Mouse (Mus musculus): Measurements from ENCODE around the gene Pgm3.

DNA sequence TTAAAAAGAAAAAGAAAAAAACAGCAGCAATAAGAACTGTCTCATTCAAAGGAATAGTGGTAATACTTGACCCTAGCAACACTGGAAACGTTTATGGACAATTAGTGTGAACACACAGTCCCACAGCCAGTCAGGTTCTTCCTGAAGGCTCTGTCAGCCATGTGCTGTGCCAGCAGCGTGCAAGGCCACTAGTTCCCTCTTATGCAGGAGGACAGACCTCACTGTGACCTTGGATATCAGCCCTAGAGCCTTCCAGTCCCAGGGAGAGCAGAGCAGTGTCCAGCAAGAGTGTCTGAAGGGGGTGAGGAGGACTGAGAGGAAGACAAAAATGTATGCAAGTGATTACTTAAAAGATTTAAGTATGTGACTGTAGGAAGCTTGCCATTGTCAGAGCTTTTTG is 46.0 kb downstream of the Pgm3 start:
- TF ChIP-seq CTCF (IDR thresholded peaks at IDR 0.05; ENCODE audit: insufficient read depth, low read length) (no peak), POLR2A (IDR thresholded peaks at IDR 0.05; ENCODE audit: borderline replicate concordance, extremely low read depth, low read depth, low read length) (no peak)

Data from lung, adult 2 months (tissue).